Mouse (Mus musculus) urinary bladder, postnatal 25 days (tissue): ENCODE measurements around the gene Prss45.

Experiments used
- DNase-seq: peaks from one replicate; pipeline ENCODE4 v3.0.0; 2022; ENCODE audit warnings: low spot score

Gene Prss45

GRCm38 (mm10) chr9:110858523-110858922 lies 24.1 kb downstream of the Prss45 start:
- DNase-seq = no peak

- DNase-seq = no peak
Observed at GRCm38 (mm10) chr9:110858967-110859596, 24.7 kb downstream of the Prss45 start.

GRCm38 (mm10) chr9:110871030-110871429 lies 36.6 kb downstream of the Prss45 start:
- DNase-seq = no peak

GRCm38 (mm10) chr9:110873681-110874659 lies 39.6 kb downstream of the Prss45 start:
- DNase-seq = no peak

- DNase-seq = no peak
Observed at GRCm38 (mm10) chr9:110874660-110875191, 40.3 kb downstream of the Prss45 start.

GRCm38 (mm10) chr9:110875288-110875695 lies 40.9 kb downstream of the Prss45 start:
- DNase-seq = no peak

GRCm38 (mm10) chr9:110877353-110877752 lies 43.0 kb downstream of the Prss45 start:
- no peak for DNase-seq

- DNase-seq = peak; percentile 47
Observed at GRCm38 (mm10) chr9:110877888-110878287, 43.5 kb downstream of the Prss45 start.

- no peak for DNase-seq
Observed at GRCm38 (mm10) chr9:110879191-110879920, 45.0 kb downstream of the Prss45 start, which contains the start of gene Als2cl. TSS of gene Als2cl (plus strand) at chr9:110879870.

- peak; percentile 78 for DNase-seq
Observed at GRCm38 (mm10) chr9:110879998-110880561, 45.7 kb downstream of the Prss45 start, which contains the start of gene Tmie. TSS of gene Tmie (minus strand) at chr9:110880113.

GRCm38 (mm10) chr9:110880772-110881171 lies 46.4 kb downstream of the Prss45 start:
- peak; percentile 35 for DNase-seq

- peak; percentile 25 for DNase-seq
Observed at GRCm38 (mm10) chr9:110881953-110882352, 47.6 kb downstream of the Prss45 start.

GRCm38 (mm10) chr9:110887388-110888303 lies 53.3 kb downstream of the Prss45 start:
- no peak for DNase-seq

- no peak for DNase-seq
Observed at GRCm38 (mm10) chr9:110888935-110889334, 54.5 kb downstream of the Prss45 start.

GRCm38 (mm10) chr9:110890026-110890783 lies 55.8 kb downstream of the Prss45 start:
- DNase-seq = no peak
